Comparison of ENCODE assay signal across 1 mouse cellular context in the genomic region with DNA sequence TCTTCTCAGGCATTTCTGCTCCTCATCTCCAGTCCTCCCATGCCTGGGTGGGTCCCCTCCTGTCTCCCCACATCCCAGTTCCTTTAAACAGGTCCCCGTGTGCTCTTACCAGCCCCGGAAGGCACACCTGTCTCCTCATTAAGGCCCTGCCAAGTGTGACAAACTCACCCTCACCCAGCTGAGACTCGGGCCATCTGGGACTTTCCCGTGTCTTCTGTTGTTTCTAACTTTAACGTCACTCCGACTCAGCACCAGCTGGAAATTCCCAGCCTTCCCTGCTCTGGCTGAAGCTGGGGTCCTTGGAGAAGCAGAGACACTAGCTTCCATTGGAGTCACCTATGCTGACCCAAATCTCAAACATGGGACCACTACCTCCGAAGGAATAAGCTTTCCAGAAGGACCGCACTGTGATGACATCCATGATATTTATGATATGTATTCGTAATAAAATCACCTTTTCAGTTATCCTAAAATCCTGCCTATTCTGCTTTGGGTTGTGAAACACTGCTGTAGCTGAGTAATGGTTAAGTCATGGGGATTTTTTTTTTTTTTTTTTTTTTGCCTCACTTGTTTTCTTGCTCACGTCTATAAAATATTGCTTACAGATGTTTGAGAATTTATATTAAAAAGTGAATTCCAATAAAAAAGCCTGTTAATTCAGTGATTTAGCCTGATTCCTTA.
TF ChIP-seq lines count a peak whose summit lies in the region.

No protein-coding gene starts in this region.

TF ChIP-seq in CH12.LX, 34 proteins besides CTCF, POLR2A, EP300 and RAD21 (continued from another document):
- peak; percentile 55; the same call in 1 of the 2 replicates for TF ChIP-seq MEF2A (IDR thresholded peaks at IDR 0.05; ENCODE audit: borderline replicate concordance, low read depth, low read length)
- TF ChIP-seq PAX5 (IDR thresholded peaks at IDR 0.05; ENCODE audit: low read length): no peak
- no peak for TF ChIP-seq E2F4 (IDR thresholded peaks at IDR 0.05; ENCODE audit: insufficient replicate concordance, low read depth, low read length)
TF ChIP-seq in CH12.LX: peak in this region for 6.
